Mouse (Mus musculus): ENCODE measurements around the gene Stk32b. TPM values are rescaled to one million over a fixed set of nuclear protein-coding genes. Genes with fewer than 3 reads are reported as not detected.

Stk32b gene
- total RNA-seq, 2 experiments from 2014 or later: 0.10 to 0.26 TPM

GRCm38 (mm10) chr5:37659177-37659576, 57.8 kb downstream of the Stk32b start:
- DNase-seq: no peak

GRCm38 (mm10) chr5:37657741-37658140, 59.2 kb downstream of the Stk32b start:
- DNase-seq: no peak

- DNase-seq: no peak
Observed at GRCm38 (mm10) chr5:37655208-37655607, 61.8 kb downstream of the Stk32b start.

- DNase-seq: no peak
Observed at GRCm38 (mm10) chr5:37650681-37651211, 66.2 kb downstream of the Stk32b start.

DNA sequence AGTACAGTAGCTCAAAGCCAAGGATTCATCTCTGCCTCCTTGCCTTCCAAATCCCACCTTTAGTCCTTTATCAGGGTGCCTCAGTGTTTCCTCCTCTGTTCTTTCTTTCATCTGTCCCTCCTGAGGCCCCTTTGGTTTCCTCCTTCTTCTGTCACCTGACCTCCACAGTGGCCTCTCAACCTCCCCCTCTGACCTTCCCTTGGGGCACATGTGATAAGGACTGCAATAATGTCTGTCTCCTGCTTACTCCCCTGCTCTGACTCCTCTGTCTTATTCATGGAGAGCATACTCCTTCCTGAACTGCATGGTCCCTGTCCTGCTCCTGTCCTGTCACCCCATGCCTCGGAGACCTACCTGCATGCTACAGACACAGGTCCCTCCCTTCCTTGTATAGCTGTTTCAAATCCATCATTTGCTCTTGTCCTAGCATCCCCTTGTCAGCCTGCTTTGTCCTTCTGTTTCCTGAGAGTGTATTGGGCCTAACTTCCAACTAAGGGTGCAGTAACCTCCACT, 66.8 kb downstream of the Stk32b start:
- no peak for DNase-seq

GRCm38 (mm10) chr5:37644082-37644481, 72.9 kb downstream of the Stk32b start:
- no peak for DNase-seq

- DNase-seq: no peak
Observed at GRCm38 (mm10) chr5:37642486-37642885, 74.5 kb downstream of the Stk32b start.

GRCm38 (mm10) chr5:37634791-37635190, 82.2 kb downstream of the Stk32b start:
- no peak for DNase-seq

DNA sequence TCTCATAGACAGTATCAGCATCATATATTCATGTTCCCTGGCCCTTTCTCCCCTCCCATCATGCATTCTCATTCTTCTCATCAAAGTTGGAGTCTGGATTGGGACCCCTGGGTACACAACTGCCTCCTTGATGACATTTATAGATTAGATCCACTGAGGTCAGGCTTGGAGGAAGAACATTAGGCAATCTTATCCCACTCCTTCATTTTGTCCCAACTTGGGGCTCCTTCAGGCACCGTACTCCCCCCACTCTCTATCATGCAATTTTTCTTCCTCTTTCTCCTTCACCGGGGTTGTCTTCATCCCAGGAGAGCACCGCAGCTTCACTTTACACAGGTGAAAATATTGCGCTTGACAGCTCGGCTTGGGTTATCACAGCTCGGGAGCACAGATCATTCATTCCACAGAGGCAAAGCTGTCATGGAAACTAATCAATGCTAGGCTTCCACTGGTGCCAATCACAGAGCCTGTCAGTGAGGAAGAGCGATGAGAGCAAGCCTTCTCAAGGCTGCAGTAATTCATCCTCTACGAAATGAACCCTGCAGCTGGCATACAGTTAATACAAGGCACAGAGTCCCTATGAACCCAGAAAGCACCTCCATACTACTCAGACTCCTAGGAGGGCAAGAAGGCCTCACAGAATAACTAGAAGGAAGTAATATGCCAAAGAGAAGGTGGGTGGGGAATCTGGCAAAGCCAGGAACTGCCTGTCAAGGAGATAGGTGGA, 89.4 kb downstream of the Stk32b start:
- DNase-seq: no peak

DNA sequence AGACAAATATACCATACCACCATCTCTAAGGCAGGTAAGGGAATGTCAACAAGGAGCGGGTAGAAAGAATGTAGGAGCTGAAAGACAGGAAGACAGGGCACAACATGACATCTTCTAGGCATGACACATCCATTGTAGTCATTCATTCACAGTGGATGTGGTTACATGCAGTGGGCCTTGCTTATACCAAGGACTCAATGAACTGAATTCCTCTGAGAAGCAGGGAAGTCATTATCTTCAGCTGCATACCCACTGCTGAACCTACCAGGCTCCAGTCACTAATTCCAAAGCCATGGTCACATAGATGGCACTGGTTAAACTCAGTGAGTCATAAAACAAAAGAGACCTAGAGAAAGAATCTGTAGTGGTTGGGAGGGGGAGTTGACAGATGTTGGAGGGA, 105.1 kb downstream of the Stk32b start:
- no peak for DNase-seq

- DNase-seq: no peak
Observed at GRCm38 (mm10) chr5:37599566-37599965, 117.4 kb downstream of the Stk32b start.

DNA sequence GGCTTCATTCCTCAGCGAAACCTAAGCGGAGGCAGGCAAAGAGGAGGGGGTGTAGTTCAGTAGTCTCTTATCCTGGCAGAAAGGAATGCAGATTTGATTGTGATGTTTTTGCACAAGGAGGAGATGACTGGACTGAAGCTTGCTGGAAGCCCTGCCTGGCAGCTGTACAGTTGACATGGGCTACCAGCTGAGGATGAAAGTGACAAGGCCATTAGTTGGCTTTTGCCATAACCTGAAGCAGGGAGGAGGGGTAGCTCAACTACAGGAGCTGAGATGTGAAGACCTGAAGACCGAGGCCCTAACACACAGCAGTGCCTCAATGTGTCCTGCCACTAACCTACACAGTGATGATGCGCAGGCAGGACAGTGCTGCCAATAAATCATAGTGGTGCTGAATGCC, 118.7 kb downstream of the Stk32b start:
- no peak for DNase-seq

GRCm38 (mm10) chr5:37592411-37592810, 124.6 kb downstream of the Stk32b start:
- DNase-seq: no peak

DNA sequence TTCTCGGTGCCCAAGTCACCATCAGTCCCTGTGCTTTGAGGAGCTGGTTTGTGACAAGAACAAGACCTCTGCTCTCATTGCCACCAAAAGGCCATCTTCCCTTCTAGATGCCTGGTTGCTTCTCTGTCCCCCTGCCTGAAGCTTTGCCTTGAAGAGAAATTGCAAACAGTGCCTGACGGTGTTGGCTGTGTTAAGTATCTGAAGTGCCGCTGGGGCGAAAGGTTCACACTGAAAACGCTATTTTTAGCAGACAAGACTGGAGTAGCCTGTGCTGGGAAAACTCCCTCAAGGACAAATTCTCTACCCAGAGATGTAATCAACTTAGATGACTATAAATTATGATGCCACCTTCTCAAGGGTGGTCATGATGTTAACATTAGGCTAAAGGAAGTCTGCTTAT, 129.1 kb downstream of the Stk32b start:
- DNase-seq: no peak

- no peak for DNase-seq
Observed at GRCm38 (mm10) chr5:37586071-37586470, 130.9 kb downstream of the Stk32b start.

DNA sequence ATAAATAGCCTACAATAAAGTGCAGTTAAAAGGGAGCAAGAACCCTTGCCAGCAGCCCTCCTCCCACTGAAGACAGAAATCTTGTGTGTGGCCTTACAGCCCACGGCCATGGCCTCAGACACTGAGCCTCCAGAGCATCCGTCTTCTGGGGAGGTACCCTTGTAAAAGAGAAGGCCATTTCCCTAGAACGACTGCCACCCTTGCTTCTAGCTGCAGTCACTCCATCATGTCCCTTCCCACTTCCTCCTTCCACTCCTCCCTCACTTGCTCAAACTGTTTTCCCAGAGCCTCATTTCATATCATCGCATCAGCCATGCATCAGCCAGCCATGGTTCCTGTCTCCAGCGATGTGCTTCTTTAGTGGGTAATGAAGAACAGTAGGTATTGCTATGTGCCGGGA, 141.5 kb downstream of the Stk32b start:
- DNase-seq: no peak

DNA sequence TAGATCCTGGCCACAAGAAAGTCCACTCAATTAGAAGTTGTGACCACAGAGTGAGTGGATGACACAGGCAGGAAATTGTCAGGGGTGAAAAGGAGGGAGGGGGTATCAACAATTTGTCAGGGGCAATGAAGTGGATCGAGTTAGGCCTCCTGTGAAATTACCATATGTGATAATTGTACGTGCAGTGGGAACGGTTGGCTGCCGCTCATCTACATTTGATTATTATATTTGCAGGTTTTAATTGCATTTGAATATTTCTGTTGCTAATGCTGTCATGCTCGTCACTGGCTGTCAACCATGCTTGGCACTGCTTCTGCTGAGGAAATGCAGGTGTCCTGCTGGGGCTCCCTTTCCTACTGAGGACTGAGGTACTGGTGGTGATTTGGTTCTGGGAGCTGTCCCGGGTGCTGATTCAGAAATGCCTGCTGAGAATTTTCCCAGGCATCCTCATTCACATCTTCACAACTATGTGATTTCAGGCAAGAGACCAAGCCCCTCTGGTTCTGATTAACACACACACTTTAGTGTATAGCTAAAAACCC, 159.6 kb downstream of the Stk32b start:
- DNase-seq: peak in 1 of 2 experiments; percentile 8

DNA sequence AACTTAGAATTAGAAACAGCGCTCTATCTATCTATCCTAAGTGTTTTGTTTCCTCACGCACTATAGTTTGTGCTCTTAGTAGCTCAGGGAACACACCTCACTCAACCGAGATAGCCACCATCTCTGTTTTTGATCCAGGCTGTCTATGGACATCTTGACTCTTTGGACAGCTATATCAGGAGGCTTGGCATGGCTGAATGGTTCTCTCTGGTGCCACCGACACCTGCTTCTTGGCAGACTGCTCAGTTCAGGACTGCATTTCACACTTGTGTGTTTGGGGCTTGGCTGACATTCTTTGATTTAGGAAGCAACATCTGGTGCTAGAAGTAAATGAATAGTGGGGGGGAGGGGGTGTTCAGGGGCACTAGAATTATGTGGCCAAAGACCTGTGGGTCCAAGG, 162.7 kb downstream of the Stk32b start:
- no peak for DNase-seq

DNA sequence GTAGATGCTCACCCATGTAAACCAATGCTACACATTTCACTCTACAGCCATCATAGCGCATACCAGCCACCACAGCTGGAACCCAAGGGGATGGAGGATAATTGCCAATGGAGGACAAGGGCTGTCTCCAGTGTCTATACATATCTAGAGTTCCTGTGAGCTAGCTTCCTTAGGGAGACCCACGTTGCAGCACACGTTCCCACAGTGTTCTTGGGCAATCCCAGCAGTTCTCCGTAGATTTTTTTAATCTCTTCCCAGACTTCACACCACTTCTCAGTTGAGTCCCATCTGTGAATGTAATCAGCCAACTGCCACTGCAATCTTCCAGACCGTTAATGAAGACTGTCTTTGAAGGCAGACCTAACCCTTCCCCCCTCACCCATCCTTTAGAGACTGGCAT, 165.3 kb downstream of the Stk32b start:
- no peak for DNase-seq

GRCm38 (mm10) chr5:37535726-37536293, 181.2 kb downstream of the Stk32b start:
- DNase-seq: no peak

- no peak for DNase-seq
Observed at GRCm38 (mm10) chr5:37535227-37535626, 181.7 kb downstream of the Stk32b start.

- DNase-seq: no peak
Observed at GRCm38 (mm10) chr5:37525363-37525762, 191.6 kb downstream of the Stk32b start.

- peak in 1 of 2 experiments; percentile 23 for DNase-seq
Observed at GRCm38 (mm10) chr5:37520441-37520840, 196.5 kb downstream of the Stk32b start.
